Mouse (Mus musculus): ENCODE data around the gene Nectin2. TPM values are rescaled to one million over a fixed set of nuclear protein-coding genes. Genes with fewer than 3 reads are reported as not detected.
A peak's percentile ranks its signal among the peaks of the same experiment; 100 is the strongest.

Gene Nectin2
- total RNA-seq, 2 experiments from 2014 or later = 7.9 to 8.2 TPM

GRCm38 (mm10) chr7:19678901-19679300 is 71.4 kb downstream of the Nectin2 start:
- no peak for DNase-seq (ENCODE audit: extremely low spot score in 1 of 2, low spot score in 2 of 2)
- TF ChIP-seq CTCF (IDR thresholded peaks at IDR 0.05) = no peak
- H3K4me3 ChIP-seq = no peak overlapping the region
- intact Hi-C loops (cut with DNase I) = no loop called here
- H3K27ac ChIP-seq = no peak overlapping the region

GRCm38 (mm10) chr7:19677872-19678271 is 72.4 kb downstream of the Nectin2 start, which contains the start of gene Apoc2:
TSS of gene Apoc2 (minus strand) at chr7:19677941.
- no peak within 1 kb of the TSS for H3K4me3 ChIP-seq
- H3K27ac ChIP-seq = no peak within 1 kb of the TSS
- no peak for DNase-seq (ENCODE audit: extremely low spot score in 1 of 2, low spot score in 2 of 2)
- intact Hi-C loops (cut with DNase I) = no loop called here
- no peak for TF ChIP-seq CTCF (IDR thresholded peaks at IDR 0.05)

GRCm38 (mm10) chr7:19676662-19677061 is 73.6 kb downstream of the Nectin2 start:
- DNase-seq (ENCODE audit: extremely low spot score in 1 of 2, low spot score in 2 of 2) = no peak
- Histone ChIP-seq H3K27ac (no peak overlapping the region), H3K4me3 (no peak overlapping the region)
- no peak for TF ChIP-seq CTCF (IDR thresholded peaks at IDR 0.05)
- intact Hi-C loops (cut with DNase I) = no loop called here

- intact Hi-C loops (cut with DNase I) = no loop called here
- TF ChIP-seq CTCF (IDR thresholded peaks at IDR 0.05) = no peak
- H3K4me3 ChIP-seq = no peak overlapping the region
- DNase-seq (ENCODE audit: extremely low spot score in 1 of 2, low spot score in 2 of 2) = no peak
- H3K27ac ChIP-seq = no peak overlapping the region
Measured at GRCm38 (mm10) chr7:19675824-19676223, 74.5 kb downstream of the Nectin2 start.

GRCm38 (mm10) chr7:19673083-19673699 is 77.1 kb downstream of the Nectin2 start:
- H3K27ac ChIP-seq = no peak overlapping the region
- no peak overlapping the region for H3K4me3 ChIP-seq
- no peak for DNase-seq (ENCODE audit: extremely low spot score in 1 of 2, low spot score in 2 of 2)
- no peak for TF ChIP-seq CTCF (IDR thresholded peaks at IDR 0.05)
- intact Hi-C loops (cut with DNase I) = no loop called here

- intact Hi-C loops (cut with DNase I) = no loop called here
- TF ChIP-seq CTCF (IDR thresholded peaks at IDR 0.05) = no peak
- DNase-seq (ENCODE audit: extremely low spot score in 1 of 2, low spot score in 2 of 2) = no peak
- no peak overlapping the region for H3K4me3 ChIP-seq
- H3K27ac ChIP-seq = no peak overlapping the region
Measured at GRCm38 (mm10) chr7:19671511-19671910, 78.8 kb downstream of the Nectin2 start.

GRCm38 (mm10) chr7:19668947-19669721 is 81.1 kb downstream of the Nectin2 start:
- DNase-seq (ENCODE audit: extremely low spot score in 1 of 2, low spot score in 2 of 2) = peak; percentile 89 to 91
- peak; percentile 95 for TF ChIP-seq CTCF (IDR thresholded peaks at IDR 0.05)
- intact Hi-C loops (cut with DNase I) = loop anchor here (1.0 to 5.0 kb wide), 3 partner anchors 32 to 123 kb away; no protein-coding TSS in a partner anchor
- no peak overlapping the region for H3K4me3 ChIP-seq
- peak overlapping the region; percentile 76 for H3K27ac ChIP-seq

- intact Hi-C loops (cut with DNase I) = loop anchor here (5.0 kb wide), 1 partner anchor 125 kb away; no protein-coding TSS in a partner anchor
- TF ChIP-seq CTCF (IDR thresholded peaks at IDR 0.05) = no peak
- H3K4me3 ChIP-seq = no peak overlapping the region
- no peak overlapping the region for H3K27ac ChIP-seq
- DNase-seq (ENCODE audit: extremely low spot score in 1 of 2, low spot score in 2 of 2) = no peak
Measured at GRCm38 (mm10) chr7:19667434-19667833, 82.8 kb downstream of the Nectin2 start.

- Histone ChIP-seq H3K27ac (no peak overlapping the region), H3K4me3 (no peak overlapping the region)
- no peak for DNase-seq (ENCODE audit: extremely low spot score in 1 of 2, low spot score in 2 of 2)
- no peak; the same call in none of the 2 replicates for TF ChIP-seq CTCF (IDR thresholded peaks at IDR 0.05)
- intact Hi-C loops (cut with DNase I) = loop anchor here (5.0 kb wide), 1 partner anchor 126 kb away; no protein-coding TSS in a partner anchor
Measured at GRCm38 (mm10) chr7:19666750-19667149, 83.5 kb downstream of the Nectin2 start.

Other genes starting within 250 kb of the Nectin2 start
- gene Bloc1s3, start 242.1 kb downstream of the Nectin2 start, total RNA-seq (2021) = 1 to 10 TPM; 6.7 to 7.9 TPM
- 10 to 100 TPM; 16.6 to 18.4 TPM for gene Trappc6a, start 242.1 kb downstream of the Nectin2 start, total RNA-seq (2021)
- gene Nkpd1, start 232.6 kb downstream of the Nectin2 start, total RNA-seq (2021) = under 1 TPM; 0.44 to 0.84 TPM
- gene Ppp1r37, start 187.4 kb downstream of the Nectin2 start, total RNA-seq (2021) = 100 to 1,000 TPM; 148 to 150 TPM
- 1 to 10 TPM; 1.5 to 2.0 TPM for gene Zfp296, start 173.2 kb downstream of the Nectin2 start, total RNA-seq (2021)
- gene Gemin7, start 172.9 kb downstream of the Nectin2 start, total RNA-seq (2021) = 10 to 100 TPM; 50.1 to 50.8 TPM
- gene Clasrp, start 146.0 kb downstream of the Nectin2 start, total RNA-seq (2021) = 10 to 100 TPM; 92.7 to 98.3 TPM
- 1 to 10 TPM; 7.2 to 7.7 TPM for gene Relb, start 121.0 kb downstream of the Nectin2 start, total RNA-seq (2021)
- 100 to 1,000 TPM; 137 to 139 TPM for gene Clptm1, start 85.5 kb downstream of the Nectin2 start, total RNA-seq (2021)
- gene Apoc2, start 72.5 kb downstream of the Nectin2 start, total RNA-seq (2021) = not detected
- not detected for gene Gm44805, start 69.1 kb downstream of the Nectin2 start, total RNA-seq (2021)
- gene Apoc4, start 69.0 kb downstream of the Nectin2 start, total RNA-seq (2021) = not detected
- gene Apoc1, start 57.8 kb downstream of the Nectin2 start, total RNA-seq (2021) = 1 to 10 TPM; 3.5 to 3.7 TPM
- gene Apoe, start 51.3 kb downstream of the Nectin2 start, total RNA-seq (2021) = 1,000 to 10,000 TPM; 1,824 to 1,912 TPM
- 100 to 1,000 TPM; 117 TPM for gene Tomm40, start 35.0 kb downstream of the Nectin2 start, total RNA-seq (2021)
- 10 to 100 TPM; 12.2 to 15.1 TPM for gene Bcam, start 20.5 kb upstream of the Nectin2 start, total RNA-seq (2021)
- not detected for gene Cblc, start 46.3 kb upstream of the Nectin2 start, total RNA-seq (2021)
- under 1 TPM; 0.56 to 0.77 TPM for gene Bcl3, start 72.3 kb upstream of the Nectin2 start, total RNA-seq (2021)
- 1 to 10 TPM; 1.7 to 2.2 TPM for gene Gm19345, start 101.5 kb upstream of the Nectin2 start, total RNA-seq (2021)
- gene Ceacam16, start 110.8 kb upstream of the Nectin2 start, total RNA-seq (2021) = not detected
- not detected for gene Ceacam19, start 137.5 kb upstream of the Nectin2 start, total RNA-seq (2021)
- 10 to 100 TPM; 14.6 to 14.8 TPM for gene Pvr, start 170.7 kb upstream of the Nectin2 start, total RNA-seq (2021)
- not detected for gene Igsf23, start 200.3 kb upstream of the Nectin2 start, total RNA-seq (2021)
- gene Ceacam20, start 214.9 kb upstream of the Nectin2 start, total RNA-seq (2021) = not detected
- not detected for gene Nlrp9b, start 241.0 kb upstream of the Nectin2 start, total RNA-seq (2021)